Mouse (Mus musculus) induced T-regulatory cell, adult 2 months (primary cell): ENCODE results near the gene Olfm1.
A peak's percentile ranks its signal among the peaks of the same experiment; 100 is the strongest.

Source experiments
- DNase-seq: peaks from one replicate; pipeline ENCODE4 v3.0.0-alpha.2; 2012; ENCODE audit warnings: low read depth

The Olfm1 gene

GRCm38 (mm10) chr2:28204677-28205466 lies 12.1 kb downstream of the Olfm1 start:
- DNase-seq = peak; percentile 9

GRCm38 (mm10) chr2:28205467-28205805 lies 12.6 kb downstream of the Olfm1 start:
- peak; percentile 52 for DNase-seq

GRCm38 (mm10) chr2:28205870-28206421 lies 13.2 kb downstream of the Olfm1 start:
- DNase-seq = no peak

- DNase-seq = no peak
Measured at GRCm38 (mm10) chr2:28206472-28206871, 13.7 kb downstream of the Olfm1 start.

GRCm38 (mm10) chr2:28207200-28207750 lies 14.5 kb downstream of the Olfm1 start:
- DNase-seq = no peak

- no peak for DNase-seq
Measured at GRCm38 (mm10) chr2:28208130-28208745, 15.4 kb downstream of the Olfm1 start.

- no peak for DNase-seq
Measured at GRCm38 (mm10) chr2:28209211-28209610, 16.4 kb downstream of the Olfm1 start.

- DNase-seq = no peak
Measured at GRCm38 (mm10) chr2:28209653-28210052, 16.9 kb downstream of the Olfm1 start.

GRCm38 (mm10) chr2:28210273-28210672 lies 17.5 kb downstream of the Olfm1 start:
- DNase-seq = no peak

- no peak for DNase-seq
Measured at GRCm38 (mm10) chr2:28211531-28212281, 18.9 kb downstream of the Olfm1 start.

GRCm38 (mm10) chr2:28212911-28213310 lies 20.1 kb downstream of the Olfm1 start:
- DNase-seq = no peak

GRCm38 (mm10) chr2:28216211-28216775 lies 23.5 kb downstream of the Olfm1 start:
- no peak for DNase-seq

GRCm38 (mm10) chr2:28217783-28218182 lies 25.0 kb downstream of the Olfm1 start:
- no peak for DNase-seq

GRCm38 (mm10) chr2:28218651-28219356 lies 26.0 kb downstream of the Olfm1 start:
- no peak for DNase-seq

- no peak for DNase-seq
Measured at GRCm38 (mm10) chr2:28219625-28220024, 26.8 kb downstream of the Olfm1 start.

- DNase-seq = no peak
Measured at GRCm38 (mm10) chr2:28221803-28222202, 29.0 kb downstream of the Olfm1 start.

- DNase-seq = no peak
Measured at GRCm38 (mm10) chr2:28224819-28225218, 32.0 kb downstream of the Olfm1 start.

GRCm38 (mm10) chr2:28225906-28226305 lies 33.1 kb downstream of the Olfm1 start:
- DNase-seq = no peak

GRCm38 (mm10) chr2:28226971-28227370 lies 34.2 kb downstream of the Olfm1 start:
- no peak for DNase-seq

- DNase-seq = no peak
Measured at GRCm38 (mm10) chr2:28227589-28228191, 34.9 kb downstream of the Olfm1 start.

- no peak for DNase-seq
Measured at GRCm38 (mm10) chr2:28228364-28228763, 35.6 kb downstream of the Olfm1 start.
